Mouse (Mus musculus): ENCODE data around the gene Myo1d.

Gene Myo1d

DNA sequence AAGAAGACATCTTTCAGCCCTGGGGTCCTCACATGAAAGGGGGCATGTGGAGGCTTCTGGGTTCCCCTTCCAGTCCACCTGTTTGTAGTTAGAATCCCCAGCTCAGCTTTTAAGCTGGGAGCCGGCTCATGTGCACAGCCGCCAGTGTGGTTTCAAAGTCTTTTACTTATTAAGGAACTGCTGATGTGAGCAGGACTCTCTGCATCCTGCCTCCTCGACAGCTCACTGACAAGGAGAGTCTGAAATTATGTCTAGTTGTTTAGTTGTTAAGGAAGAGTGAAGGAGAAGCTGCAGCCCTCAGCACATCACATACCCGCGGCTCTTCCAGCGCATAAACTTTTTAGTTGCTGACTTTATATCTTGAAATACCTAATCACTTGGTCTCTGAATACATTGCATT lies 230.0 kb downstream of the Myo1d start:
- 42% methylated on average over 6 of the region's 6 CpGs for WGBS

DNA sequence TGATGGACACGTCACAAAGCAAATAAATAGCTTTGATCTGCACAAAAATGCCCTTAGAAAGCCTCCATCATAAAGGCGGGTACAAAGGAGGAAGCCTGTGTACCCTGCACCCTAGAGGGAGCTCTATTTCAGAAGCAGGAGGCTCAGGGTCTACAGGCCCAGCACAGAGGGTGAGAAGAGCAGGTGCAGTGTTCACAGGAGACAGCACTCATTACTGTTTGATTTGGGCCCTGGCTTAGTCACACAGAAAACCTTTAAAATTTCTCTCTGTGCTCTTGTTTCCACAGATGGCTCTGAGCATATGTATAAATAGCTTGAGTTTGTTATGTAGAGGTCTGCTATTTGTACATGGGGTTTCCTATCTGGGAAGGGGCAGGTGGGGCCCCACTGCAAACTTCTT lies 233.6 kb downstream of the Myo1d start:
- WGBS = 74% methylated on average over 2 of the region's 2 CpGs

DNA sequence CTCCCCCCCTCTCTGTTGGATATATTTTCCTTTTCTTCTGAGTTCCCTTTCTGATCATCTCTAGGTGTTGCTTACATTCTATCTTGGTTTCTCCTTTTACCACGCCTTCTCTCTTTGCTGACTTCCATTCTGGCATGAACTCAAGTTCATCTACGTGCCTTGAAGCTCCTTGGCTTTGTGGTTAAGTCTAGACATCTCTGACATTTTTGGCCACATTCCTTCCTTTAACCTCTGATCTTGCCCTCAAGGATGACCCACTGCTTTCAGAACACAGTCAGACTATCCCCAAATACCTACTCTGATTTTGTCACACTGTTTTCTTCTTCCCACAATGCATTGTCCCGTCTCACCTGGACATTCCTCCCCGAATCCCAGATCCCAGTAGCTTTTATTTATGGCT lies 240.8 kb downstream of the Myo1d start:
- 75% methylated on average over 4 of the region's 4 CpGs for WGBS

DNA sequence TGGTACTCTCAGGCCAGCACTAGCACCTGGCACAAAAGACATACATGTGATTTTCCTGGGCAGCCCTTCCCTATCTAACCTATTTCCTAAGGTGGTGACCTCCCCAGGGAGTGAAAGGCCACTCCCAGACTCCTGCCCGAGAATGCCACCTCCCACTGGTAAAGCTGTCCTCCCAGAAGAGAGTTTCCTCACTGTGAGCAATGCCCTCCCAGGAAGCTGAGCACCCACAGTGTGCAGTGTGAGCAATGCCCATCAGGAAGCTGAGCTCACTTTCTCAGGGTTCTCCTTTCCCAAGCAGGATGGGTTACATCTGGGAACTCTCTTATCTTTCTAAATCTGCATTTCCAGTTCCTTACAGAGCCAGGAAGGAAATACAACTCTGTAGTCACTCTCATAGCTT lies 246.9 kb downstream of the Myo1d start:
- 27% methylated on average over 1 of the region's 1 CpGs for WGBS

DNA sequence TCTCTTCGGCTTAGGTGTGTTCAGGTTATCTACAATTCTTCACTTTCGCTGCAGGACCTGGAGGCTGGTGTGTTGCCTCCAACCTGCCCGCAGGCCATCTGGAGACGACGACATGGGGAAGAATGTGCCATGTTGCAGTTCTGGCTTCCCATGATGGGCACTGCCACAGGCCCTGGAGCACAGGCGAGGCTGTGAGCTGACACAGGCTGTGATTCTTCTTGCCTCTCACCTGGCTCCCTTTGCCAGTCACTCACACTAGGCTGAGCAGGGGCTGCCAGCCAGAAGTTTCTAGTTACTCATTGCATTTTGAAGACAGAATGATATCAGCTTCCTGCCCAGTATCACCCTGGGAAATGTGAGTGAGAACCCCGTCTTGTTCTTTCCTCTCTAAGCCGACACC lies 250.7 kb downstream of the Myo1d start:
- WGBS = 82% methylated on average over 8 of the region's 8 CpGs

DNA sequence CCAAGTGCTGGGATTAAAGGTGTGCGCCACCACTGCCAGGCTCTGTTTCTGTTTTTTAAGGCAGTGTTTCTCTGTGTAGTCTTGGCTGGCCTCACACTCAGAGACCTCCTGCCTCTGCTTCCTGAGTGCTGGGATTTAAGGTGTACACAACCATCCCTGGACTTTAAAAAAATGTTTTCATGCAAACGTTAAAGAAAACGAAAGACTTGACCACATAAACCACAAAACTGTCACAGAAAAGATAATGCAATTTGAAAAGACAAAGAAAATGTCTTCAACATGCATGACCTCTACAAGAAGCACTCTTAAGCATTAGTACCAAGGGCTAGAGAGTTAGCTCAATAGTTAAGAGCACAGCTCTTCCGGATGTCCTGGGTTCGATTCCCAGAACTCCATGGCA lies 255.6 kb downstream of the Myo1d start:
- WGBS = 84% methylated on average over 5 of the region's 5 CpGs

DNA sequence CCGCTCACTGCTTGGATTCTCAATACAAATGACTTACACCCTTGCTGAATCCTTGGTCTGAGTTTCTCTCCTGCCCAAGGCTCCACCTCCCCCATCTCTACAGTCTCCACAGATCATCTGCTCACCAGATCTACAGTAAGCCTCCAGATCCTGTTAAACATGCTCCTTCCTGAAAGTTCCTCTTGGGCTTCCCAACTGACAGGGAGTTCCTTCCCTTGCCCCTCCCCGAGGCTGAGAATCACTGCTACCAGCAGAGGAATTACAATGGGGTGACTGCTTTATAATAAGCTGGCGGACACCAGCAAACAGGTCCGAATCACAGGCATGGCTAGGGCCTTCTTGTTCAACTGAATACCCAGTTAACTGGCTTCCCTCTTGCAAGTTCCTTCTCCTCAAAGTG lies 256.4 kb downstream of the Myo1d start:
- 67% methylated on average over 4 of the region's 4 CpGs for WGBS

DNA sequence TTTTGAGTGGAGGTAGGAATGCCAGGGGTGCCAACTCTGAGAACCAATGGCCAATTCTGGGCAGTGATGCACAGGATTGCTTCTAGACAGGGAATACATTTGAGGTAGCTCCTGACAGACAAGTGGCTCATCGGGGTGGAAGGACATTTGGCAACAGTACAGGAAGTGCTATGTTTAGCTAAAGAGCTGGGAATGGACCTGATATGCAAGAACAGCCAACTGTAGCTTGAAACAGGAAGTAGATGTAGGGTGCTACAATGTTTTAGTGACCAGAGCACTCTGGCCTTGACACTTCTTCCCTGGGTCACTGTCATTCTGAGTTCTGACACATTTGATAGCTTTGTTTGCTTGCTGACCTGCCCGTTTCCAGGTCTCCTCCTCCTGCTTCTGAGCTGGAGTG lies 257.0 kb downstream of the Myo1d start:
- 52% methylated on average over 2 of the region's 2 CpGs for WGBS

DNA sequence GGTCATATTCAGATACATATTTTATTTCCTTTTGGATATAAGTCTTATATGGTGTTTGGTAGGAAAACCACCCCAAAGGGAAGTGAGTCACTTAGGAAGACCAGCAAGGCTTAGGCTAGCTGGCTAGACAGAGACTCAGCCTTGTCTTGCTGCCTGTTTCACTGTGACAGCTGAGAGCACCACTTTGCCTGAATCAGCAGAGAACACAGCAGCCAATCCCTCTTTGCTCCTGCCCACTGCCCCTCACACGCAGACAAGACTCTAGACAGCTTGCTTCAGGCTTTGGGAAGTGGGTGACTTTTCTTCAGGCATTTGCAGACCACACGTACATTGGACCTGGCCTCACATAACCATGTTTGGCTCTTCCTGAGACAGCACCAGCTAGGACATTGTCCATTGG lies 258.7 kb downstream of the Myo1d start:
- 50% methylated on average over 2 of the region's 2 CpGs for WGBS

DNA sequence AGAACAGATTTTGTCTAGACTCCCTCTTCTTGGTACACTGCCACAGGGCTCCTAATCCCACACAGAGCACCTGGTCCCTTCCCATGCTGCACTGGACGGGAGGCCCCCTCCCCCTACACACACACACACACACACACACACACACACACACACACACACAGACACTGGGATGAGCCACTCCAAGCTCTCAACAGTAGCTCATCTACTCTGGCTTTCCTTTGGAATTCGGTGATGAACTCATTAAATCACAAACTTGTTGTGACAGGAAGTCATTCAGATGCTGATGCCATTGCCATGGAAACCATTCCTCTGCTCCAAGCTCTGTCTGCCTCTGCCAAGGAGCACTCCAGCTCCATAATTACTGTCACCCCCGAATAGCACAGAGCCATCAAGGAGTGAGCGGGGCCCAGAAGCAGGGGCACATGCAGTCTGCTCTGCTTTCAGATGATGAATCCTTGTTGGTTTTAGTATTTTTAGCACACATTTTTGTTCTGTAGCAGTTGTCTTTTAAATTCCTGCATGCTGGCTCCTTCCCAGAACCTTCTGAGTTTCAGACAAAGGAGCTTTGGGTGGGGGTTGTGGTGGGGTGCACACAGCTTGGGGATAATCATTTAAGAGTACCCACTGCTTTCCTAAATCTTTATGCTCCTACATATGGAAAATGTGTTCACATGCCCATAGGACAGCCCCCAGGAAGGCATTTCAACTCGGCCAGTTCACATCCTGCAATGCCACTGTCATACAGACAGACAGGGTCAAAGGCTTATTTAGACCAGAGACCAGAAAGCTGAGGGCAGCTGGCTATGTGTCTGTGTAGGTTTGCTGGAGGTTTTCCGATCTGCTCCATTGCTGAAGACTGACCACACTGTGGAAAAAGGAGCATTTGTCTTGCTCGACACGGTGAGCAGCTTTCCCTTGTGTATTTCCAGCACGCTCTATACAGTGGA lies 261.1 kb downstream of the Myo1d start:
- 27% methylated on average over 9 of the region's 9 CpGs for WGBS

DNA sequence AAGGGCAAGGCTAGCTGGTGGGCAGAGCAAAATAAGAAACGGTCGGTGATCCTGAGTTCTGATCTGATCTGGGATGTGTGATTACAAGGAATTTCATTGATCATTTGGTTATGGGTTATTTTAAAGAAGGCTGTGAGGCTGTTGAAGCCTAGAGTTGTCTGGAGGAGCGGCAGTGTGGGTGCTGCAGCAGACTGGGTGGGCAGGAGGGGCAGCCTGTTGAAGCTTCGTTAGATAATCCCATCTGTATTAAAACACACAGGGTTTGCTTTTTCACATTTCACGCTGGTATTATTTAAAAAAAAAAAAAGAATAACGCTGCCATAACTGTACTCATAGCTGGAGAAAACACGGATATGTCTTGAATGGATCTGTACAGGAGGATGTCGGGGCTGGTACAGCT lies 263.9 kb downstream of the Myo1d start:
- 46% methylated on average over 8 of the region's 8 CpGs for WGBS

DNA sequence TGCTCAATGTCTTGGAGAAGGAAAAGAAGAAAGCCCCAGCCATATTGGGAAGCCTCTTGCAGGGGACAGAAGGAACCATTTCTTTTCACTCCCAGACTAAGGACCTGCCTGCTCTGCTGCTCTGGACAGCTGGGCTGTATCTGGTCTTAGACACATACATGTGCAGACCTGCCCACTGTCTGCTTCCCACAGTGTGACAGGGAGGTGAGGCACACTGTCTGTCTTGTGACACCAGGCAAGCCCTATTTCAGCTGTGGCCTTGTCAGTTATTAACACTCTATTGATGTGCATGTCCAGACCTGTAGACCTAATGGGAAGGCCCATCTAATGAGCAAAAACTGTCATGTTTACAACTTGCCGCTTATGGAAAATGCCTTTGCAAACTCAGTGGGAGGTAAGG lies 264.5 kb downstream of the Myo1d start:
- WGBS = 47% methylated on average over 1 of the region's 1 CpGs

DNA sequence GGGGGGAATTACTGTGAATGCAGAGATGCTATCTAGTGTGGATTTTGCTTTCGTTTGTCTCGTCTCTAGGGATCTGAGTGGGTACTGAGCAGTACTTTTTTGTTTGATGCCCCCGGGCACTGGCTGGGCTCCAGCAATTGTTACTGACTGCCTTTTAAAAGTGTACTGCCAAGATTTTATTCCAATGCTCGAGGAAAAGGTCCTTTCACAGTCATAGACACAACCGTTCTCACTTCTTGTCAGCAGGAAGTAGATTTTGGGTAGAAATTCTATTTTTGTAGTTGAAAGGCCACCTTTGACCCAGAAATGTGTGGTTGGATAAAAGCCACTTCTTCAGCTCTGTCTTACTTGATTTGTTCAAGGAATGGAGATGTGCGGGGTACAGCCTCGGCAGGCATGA lies 266.0 kb downstream of the Myo1d start:
- WGBS = 42% methylated on average over 7 of the region's 7 CpGs

DNA sequence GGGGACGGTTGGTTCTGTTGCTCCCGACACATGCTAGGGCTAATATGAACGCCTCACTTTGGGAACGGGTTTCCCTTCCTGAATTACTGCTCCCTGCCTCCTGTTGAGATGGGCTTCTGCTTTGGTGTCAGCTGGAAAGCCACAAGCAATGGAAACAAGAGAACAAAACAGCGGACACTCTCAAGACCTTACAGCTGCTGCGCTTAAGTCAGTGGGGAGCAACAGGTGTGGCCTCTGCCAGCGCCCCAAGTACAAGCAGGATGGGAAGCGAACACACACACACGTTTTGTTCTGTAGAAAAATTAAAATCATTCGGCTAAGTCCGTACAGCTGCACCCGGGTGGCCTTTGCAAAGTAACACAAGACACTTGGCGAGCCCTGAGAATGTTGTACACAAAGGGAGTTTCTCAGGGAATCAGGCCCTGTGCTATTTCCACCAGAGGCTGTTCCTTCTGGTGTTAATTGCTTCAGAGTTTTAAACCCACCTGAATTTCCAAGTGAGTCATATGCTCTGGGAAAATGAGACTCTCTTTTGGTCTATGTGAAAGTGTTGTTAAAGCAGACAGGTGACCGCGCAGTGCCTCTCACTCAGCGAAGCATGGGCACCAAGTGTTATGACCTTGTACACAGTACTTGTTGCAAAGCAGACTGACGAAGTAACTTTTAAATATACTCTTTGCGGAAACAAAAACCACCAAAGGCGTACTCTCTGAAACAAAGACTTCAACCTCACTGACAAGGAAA lies 267.3 kb downstream of the Myo1d start:
- WGBS = 78% methylated on average over 19 of the region's 19 CpGs

DNA sequence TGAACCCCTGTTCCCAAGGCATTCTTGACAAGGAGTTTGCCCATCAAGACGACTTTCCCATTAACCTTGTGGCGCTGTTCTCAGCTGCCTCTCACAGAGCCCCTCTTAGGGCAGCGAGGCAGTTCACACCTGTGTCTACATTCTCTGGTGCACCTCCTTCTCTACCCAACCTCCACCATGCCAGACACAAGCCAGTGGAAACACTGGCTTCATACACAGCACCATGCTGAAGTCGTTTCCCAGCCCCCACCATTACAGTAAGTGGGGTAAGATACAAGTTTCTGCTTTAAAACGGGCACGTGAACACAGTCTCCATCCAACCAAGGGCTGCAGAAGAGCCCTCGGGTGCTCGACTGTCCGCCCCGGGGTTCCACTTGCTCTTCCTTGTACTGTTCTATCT lies 269.7 kb downstream of the Myo1d start:
- 90% methylated on average over 10 of the region's 10 CpGs for WGBS

DNA sequence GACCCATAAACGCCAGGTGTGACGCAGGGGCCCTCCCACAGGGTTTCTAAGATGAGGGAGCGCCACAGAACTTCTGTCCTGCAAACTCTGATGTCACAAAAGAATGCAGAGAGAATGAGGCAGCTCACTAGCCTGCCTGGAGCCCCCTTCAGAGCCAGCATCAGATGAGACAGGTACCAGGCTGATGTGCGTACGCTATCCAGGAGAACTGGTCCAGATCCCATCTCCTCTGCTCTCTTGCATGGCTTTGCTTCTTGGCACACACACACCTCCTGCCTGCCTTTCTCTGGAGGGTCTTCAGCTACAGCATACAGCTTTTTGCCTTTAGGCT lies 270.7 kb downstream of the Myo1d start:
- WGBS = 66% methylated on average over 5 of the region's 5 CpGs

DNA sequence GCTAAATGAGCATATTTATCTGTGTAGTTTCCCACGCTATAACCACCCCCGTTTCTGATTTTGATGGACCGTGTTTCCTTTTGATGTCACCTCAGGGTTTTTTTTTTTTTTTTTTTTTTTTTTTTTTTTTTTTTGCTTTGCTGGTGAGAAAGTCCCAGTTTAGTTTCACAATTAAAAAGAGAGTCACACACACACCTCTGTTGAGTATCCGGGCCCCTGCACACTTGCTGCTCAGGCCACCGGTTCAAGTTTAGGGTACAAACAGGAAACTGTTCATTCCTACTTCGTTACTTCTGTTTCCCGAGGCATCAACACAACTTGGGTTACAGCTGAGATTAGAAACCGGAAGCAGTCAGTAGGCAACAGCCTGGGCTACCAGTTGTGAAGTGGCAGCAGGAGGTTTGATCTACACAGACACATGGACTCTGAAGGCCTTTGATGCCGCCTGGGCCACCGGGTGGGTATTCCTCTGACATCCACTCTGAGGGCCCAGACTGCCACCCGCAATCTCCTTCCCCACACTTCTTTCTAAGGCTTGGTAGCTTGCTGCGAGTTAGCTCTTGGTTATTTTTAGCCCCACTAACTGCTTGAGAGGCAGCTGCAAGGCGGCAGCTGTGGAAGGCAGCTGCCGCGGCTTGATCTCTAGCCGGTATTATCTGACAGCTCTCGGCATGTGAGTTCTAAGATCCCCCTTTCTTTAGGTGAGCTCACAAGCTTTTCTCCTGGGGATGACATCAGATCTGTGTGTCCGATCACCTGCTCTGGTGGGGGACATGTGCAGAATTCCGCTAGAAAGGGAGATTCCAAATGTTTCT lies 271.3 kb downstream of the Myo1d start:
- WGBS = 27% methylated on average over 19 of the region's 19 CpGs

DNA sequence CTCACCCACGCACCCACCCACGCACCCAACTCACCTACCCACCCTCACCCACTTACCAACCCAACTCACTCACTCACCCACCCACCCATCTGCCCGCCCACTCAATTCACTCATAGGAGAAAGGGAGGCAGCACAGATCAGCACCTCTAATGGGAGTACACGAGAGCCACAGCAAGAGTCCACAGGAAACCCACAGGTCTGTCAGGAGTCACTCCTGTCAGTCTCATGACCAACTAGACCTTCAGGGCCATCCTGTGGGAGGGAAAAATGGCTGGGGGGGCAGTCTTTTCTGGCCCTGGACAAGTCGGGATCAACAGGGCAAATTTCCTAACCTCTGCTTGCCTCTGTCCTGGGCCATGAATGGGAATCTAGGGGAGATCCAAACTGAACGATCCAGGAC lies 272.0 kb downstream of the Myo1d start:
- 89% methylated on average over 6 of the region's 6 CpGs for WGBS

DNA sequence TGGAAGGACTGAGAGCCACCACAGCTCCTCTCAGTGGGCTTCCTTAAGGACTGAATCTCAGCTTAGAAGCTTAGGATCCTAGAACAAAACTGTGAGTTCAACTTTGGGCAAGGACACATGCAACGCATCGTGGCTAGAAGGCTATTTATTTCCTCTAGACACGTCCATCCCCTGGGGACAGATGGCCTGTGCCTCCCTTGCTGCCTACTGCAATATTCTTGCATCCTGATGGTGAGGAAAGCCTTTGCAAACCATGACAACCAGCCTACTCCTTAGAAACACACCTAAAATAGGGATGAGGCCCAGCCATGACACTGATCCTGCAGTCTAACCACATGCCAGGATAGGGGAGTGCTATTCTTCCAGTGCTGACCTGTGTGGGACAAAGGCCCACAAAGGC lies 274.2 kb downstream of the Myo1d start:
- WGBS = 58% methylated on average over 3 of the region's 3 CpGs

DNA sequence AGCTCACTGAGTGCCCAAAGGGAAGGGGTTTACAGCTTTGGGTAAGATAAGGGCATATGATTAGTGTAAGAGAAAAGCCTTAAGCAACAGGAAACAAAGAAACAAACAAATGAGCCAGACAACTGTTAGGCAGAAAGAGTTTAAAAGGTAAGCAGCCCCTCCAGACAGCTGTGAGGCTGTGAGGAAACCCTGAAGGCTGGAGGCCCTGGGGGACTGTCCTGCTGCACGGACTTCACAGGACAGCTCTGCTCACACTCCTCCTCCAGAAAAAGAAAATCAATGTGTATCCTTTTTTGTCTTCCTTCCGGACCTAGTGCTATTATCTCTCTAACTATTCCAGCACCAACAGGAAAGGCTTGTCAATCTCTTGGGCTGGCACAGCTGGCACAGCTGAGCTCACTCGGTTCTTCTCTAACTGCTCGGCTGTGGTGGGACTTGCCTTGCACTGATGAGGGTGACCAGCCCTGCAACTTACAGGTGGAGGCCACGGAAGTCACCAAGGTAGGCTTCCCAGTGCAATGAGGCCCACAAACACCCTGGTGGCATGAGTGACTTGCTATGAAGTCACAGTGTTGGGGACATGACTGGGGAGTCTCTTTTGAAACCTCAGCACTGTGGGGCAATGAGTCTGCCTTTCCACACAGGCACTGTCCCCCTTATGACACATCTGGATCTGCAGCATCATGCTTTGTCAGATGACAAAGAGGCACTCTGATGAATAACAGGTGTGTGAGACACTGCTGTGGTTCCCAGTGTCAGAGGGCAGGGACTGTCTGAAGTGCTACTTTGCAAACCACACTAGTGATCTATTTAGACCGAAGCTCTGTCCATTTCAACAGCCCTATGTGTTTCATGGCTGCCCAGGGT lies 275.1 kb downstream of the Myo1d start:
- WGBS = 32% methylated on average over 6 of the region's 6 CpGs

DNA sequence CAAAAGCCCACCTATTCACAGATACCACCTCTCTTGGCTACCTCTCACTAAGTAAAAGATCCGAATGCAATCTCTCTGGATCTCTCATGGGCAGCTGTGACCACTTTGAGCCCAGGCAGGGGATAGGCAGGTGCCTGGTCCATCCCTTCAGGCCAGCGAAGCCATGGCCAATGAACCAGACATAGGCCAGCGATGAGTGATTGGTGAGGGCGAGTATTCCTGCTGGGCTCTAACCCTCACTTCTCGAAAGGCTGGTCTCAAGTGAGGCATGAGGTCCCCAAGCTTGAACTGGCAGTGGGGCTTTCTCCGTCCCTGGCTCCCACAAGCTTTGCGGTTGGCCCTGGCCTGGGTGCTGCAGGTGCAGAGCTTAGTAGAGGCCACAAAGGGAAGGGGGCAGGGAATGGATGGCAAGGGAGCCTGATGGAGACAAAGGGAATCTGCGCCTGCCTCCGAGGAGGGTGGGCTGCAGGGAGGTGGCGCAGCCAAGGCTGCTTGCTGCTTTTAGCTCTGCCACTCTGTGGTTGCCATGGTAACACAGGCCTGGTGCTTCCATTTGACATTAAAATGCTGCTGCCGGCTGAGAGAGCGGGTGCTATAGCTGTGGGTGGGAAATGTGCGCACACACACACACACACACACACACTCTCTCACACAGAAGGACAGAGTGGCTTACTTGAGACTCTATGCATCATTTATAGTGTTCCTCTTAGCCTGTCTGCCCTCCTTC lies 275.9 kb downstream of the Myo1d start:
- WGBS = 36% methylated on average over 13 of the region's 13 CpGs
